Mouse (Mus musculus): ENCODE results near the gene Dnajc11. TPM values are rescaled to one million over a fixed set of nuclear protein-coding genes. Genes with fewer than 3 reads are reported as not detected.

Gene Dnajc11
- polyA plus RNA-seq, 1 experiment from 2014 or later, result 102 TPM

GRCm38 (mm10) chr4:151977748-151978147 is 44.3 kb downstream of the Dnajc11 start:
- H3K36me3 ChIP-seq, result peaks cover 98% of the 10 kb centered on the region
- peaks cover 7% of the 10 kb centered on the region; the same call in 1 of the 2 replicates for H3K9me3 ChIP-seq
- H3K27me3 ChIP-seq (ENCODE audit: insufficient read depth, poor library complexity, severe bottlenecking), result no peaks in the 10 kb centered on the region
- no peak overlapping the region for H3K4me3 ChIP-seq
- DNase-seq (ENCODE audit: low spot score), result peak; percentile 85
- peaks cover 7% of the 10 kb centered on the region for H3K4me1 ChIP-seq (replicated peaks)
- H3K27ac ChIP-seq, result no peak overlapping the region
- WGBS, result 53% methylated on average over 10 of the region's 10 CpGs

- 83% methylated on average over 8 of the region's 8 CpGs for WGBS
- DNase-seq (ENCODE audit: low spot score), result no peak
- Histone ChIP-seq H3K4me1 (replicated peaks) (peaks cover 27% of the 10 kb centered on the region), H3K9me3 (no peaks in the 10 kb centered on the region), H3K27ac (no peak overlapping the region), H3K27me3 (ENCODE audit: insufficient read depth, poor library complexity, severe bottlenecking) (no peaks in the 10 kb centered on the region), H3K4me3 (no peak overlapping the region), H3K36me3 (peaks cover 92% of the 10 kb centered on the region)
Measured at GRCm38 (mm10) chr4:151980699-151981098, 47.2 kb downstream of the Dnajc11 start.

GRCm38 (mm10) chr4:151981363-151981762 is 47.9 kb downstream of the Dnajc11 start:
- Histone ChIP-seq H3K36me3 (peaks cover 88% of the 10 kb centered on the region), H3K27me3 (ENCODE audit: insufficient read depth, poor library complexity, severe bottlenecking) (no peaks in the 10 kb centered on the region), H3K4me3 (0 out of 2 replicates have a peak overlapping the region, but pooled peaks have one; percentile 9), H3K9me3 (no peaks in the 10 kb centered on the region), H3K4me1 (replicated peaks) (peaks cover 34% of the 10 kb centered on the region), H3K27ac (no peak overlapping the region)
- WGBS, result 15% methylated on average over 5 of the region's 5 CpGs
- peak; percentile 79 for DNase-seq (ENCODE audit: low spot score)

GRCm38 (mm10) chr4:151983043-151983442 is 49.6 kb downstream of the Dnajc11 start:
- 58% methylated on average over 17 of the region's 17 CpGs for WGBS
- peaks cover 51% of the 10 kb centered on the region for H3K4me1 ChIP-seq (replicated peaks)
- no peaks in the 10 kb centered on the region for H3K27me3 ChIP-seq (ENCODE audit: insufficient read depth, poor library complexity, severe bottlenecking)
- no peak overlapping the region for H3K4me3 ChIP-seq
- H3K27ac ChIP-seq, result peak overlapping the region; percentile 50
- H3K36me3 ChIP-seq, result peaks cover 71% of the 10 kb centered on the region
- no peaks in the 10 kb centered on the region for H3K9me3 ChIP-seq
- no peak for DNase-seq (ENCODE audit: low spot score)

- peak overlapping the region; percentile 50; the same call in 1 of the 2 replicates for H3K27ac ChIP-seq
- DNase-seq (ENCODE audit: low spot score), result no peak
- 34% methylated on average over 8 of the region's 9 CpGs for WGBS
- peaks cover 67% of the 10 kb centered on the region for H3K36me3 ChIP-seq
- peaks cover 56% of the 10 kb centered on the region for H3K4me1 ChIP-seq (replicated peaks)
- no peaks in the 10 kb centered on the region for H3K27me3 ChIP-seq (ENCODE audit: insufficient read depth, poor library complexity, severe bottlenecking)
- H3K9me3 ChIP-seq, result no peaks in the 10 kb centered on the region
- no peak overlapping the region for H3K4me3 ChIP-seq
Measured at GRCm38 (mm10) chr4:151983560-151983959, 50.1 kb downstream of the Dnajc11 start.

GRCm38 (mm10) chr4:151985886-151986285 is 52.4 kb downstream of the Dnajc11 start:
- Histone ChIP-seq H3K4me3 (peak overlapping the region; percentile 18; the same call in 1 of the 2 replicates), H3K4me1 (replicated peaks) (peaks cover 67% of the 10 kb centered on the region), H3K9me3 (no peaks in the 10 kb centered on the region), H3K27me3 (ENCODE audit: insufficient read depth, poor library complexity, severe bottlenecking) (no peaks in the 10 kb centered on the region), H3K27ac (peak overlapping the region; percentile 45; the same call in 1 of the 2 replicates), H3K36me3 (peaks cover 58% of the 10 kb centered on the region)
- DNase-seq (ENCODE audit: low spot score), result no peak
- WGBS, result 41% methylated on average over 10 of the region's 10 CpGs

DNA sequence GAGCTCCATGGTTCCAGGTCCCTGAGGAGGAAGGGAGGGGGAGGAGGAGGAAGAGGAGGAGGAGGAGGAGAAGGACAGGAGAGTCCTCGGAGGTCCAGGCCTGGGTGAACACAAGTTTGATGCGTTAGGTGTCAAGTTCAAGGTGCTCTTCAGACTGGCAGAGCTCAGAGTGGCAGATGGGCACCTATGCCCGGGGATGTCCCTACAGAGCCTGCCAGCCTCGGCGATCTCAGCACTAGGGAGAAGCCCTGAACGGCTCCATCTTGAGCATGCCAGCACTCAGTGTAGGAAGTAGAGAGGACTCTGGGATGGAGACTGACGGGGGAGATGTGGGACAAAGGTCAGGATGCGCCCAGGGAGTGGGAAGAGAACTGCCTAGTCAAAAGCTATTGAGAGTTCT is 53.2 kb downstream of the Dnajc11 start:
- H3K36me3 ChIP-seq, result peaks cover 58% of the 10 kb centered on the region
- peaks cover 64% of the 10 kb centered on the region for H3K4me1 ChIP-seq (replicated peaks)

DNA sequence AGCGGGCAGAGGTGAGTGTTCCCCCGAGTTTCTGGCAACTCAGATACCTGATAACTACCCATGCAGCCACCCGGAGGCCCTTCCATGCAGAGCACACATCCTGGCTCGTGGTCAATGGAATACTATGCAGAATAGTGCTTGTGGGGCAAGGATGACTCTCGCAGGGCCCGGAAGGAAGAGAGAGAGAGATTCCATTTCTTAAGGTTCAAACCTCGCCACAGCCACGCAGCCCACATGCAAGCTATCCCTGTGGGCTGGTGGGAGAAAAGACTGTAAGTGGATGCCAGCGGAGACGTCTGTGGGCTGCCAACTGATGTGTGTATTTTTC is 54.5 kb downstream of the Dnajc11 start:
- 31% methylated on average over 10 of the region's 10 CpGs for WGBS
- Histone ChIP-seq H3K27me3 (ENCODE audit: insufficient read depth, poor library complexity, severe bottlenecking) (no peaks in the 10 kb centered on the region), H3K27ac (peak overlapping the region; percentile 96), H3K9me3 (no peaks in the 10 kb centered on the region), H3K36me3 (peaks cover 58% of the 10 kb centered on the region), H3K4me3 (peak overlapping the region; percentile 93), H3K4me1 (replicated peaks) (peaks cover 62% of the 10 kb centered on the region)
- DNase-seq (ENCODE audit: low spot score), result no peak

More for the DNA sequence above, 53.2 kb downstream of the Dnajc11 start:
- 65% methylated on average over 8 of the region's 8 CpGs for WGBS
- Histone ChIP-seq H3K27ac (no peak overlapping the region), H3K4me3 (no peak overlapping the region), H3K27me3 (ENCODE audit: insufficient read depth, poor library complexity, severe bottlenecking) (no peaks in the 10 kb centered on the region), H3K9me3 (no peaks in the 10 kb centered on the region)
- no peak for DNase-seq (ENCODE audit: low spot score)

- Histone ChIP-seq H3K27me3 (ENCODE audit: insufficient read depth, poor library complexity, severe bottlenecking) (no peaks in the 10 kb centered on the region), H3K27ac (peak within 1 kb of the TSS; percentile 96), H3K4me1 (replicated peaks) (peaks cover 62% of the 10 kb centered on the region), H3K36me3 (peaks cover 57% of the 10 kb centered on the region), H3K9me3 (no peaks in the 10 kb centered on the region), H3K4me3 (peak within 1 kb of the TSS; percentile 93)
- WGBS, result 1% methylated on average over 54 of the region's 54 CpGs
- peak; percentile 83 for DNase-seq (ENCODE audit: low spot score)
Measured at GRCm38 (mm10) chr4:151988342-151989109, 55.0 kb downstream of the Dnajc11 start, which contains the start of gene Thap3. Gene Thap3 (minus strand): TSS chr4:151988997.

DNA sequence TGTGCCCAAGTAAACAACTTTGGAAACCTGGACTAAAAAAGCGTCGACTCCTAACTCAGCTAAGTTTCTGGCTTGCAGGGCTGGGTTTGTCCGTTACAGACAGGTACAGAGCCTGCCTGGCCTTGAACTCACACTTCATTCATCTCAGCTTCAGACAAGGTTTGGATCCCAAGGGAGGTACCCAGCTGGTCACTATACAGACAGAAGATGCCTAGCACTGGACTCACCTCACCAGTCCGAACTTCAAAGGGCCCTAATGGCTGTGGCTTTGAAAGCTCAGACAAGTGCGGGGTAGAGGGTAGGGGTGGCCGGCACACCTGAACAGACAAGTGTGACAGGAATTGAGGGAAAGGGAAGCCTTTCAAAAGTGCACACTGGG is 55.6 kb downstream of the Dnajc11 start:
- H3K4me3 ChIP-seq, result peak overlapping the region; percentile 93
- DNase-seq (ENCODE audit: low spot score), result no peak
- H3K27me3 ChIP-seq (ENCODE audit: insufficient read depth, poor library complexity, severe bottlenecking), result no peaks in the 10 kb centered on the region
- H3K27ac ChIP-seq, result peak overlapping the region; percentile 96; the same call in 1 of the 2 replicates
- peaks cover 51% of the 10 kb centered on the region for H3K36me3 ChIP-seq
- 28% methylated on average over 6 of the region's 6 CpGs for whole genome bisulfite sequencing
- peaks cover 62% of the 10 kb centered on the region for H3K4me1 ChIP-seq (replicated peaks)
- H3K9me3 ChIP-seq, result no peaks in the 10 kb centered on the region

DNA sequence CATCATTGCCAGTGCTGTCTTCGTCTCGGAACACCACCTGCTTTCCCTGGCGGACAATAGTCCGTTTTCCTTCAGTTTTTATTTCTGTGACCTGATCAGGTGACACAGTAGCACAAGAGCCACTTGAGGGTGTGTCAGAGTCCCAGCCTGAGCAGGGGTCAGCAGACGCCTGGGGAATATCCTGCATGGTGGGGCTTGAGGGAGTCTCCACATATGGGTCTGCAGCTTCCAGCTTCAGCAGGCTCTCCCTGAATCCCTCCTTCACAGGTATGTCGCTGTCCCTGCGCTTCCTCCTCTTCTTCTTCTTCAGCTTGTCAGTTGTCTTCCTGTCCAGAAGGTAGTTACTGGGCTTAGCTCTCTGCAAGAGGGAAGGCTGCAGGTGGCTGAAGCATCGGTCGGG is 58.6 kb downstream of the Dnajc11 start:
- 94% methylated on average over 9 of the region's 9 CpGs for WGBS
- H3K27ac ChIP-seq, result no peak overlapping the region
- H3K36me3 ChIP-seq, result peaks cover 39% of the 10 kb centered on the region
- no peak overlapping the region for H3K4me3 ChIP-seq
- H3K9me3 ChIP-seq, result no peaks in the 10 kb centered on the region
- H3K27me3 ChIP-seq (ENCODE audit: insufficient read depth, poor library complexity, severe bottlenecking), result no peaks in the 10 kb centered on the region
- no peak for DNase-seq (ENCODE audit: low spot score)
- H3K4me1 ChIP-seq (replicated peaks), result peaks cover 56% of the 10 kb centered on the region

DNA sequence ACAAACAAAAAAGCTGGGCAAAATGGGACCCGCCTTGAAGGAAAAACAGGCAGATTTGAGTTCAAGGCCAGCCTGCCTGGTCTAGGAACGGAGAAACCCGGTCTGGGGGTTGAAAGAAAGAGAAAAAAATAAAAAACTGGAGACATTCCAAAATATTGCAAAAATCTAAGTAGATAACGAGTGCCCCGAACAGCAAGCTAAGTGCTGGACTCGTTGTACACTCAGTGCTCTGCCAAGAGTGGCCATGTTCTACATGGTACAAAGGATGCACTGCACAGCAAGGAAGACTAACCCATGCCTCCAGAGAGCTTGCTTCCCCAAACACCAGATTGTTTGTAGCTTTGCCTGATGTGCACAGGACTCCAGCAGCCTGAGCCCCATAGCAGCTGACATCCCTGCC is 59.5 kb downstream of the Dnajc11 start:
- WGBS, result 92% methylated on average over 6 of the region's 6 CpGs
- Histone ChIP-seq H3K9me3 (no peaks in the 10 kb centered on the region), H3K4me3 (no peak overlapping the region), H3K4me1 (replicated peaks) (peaks cover 54% of the 10 kb centered on the region), H3K27me3 (ENCODE audit: insufficient read depth, poor library complexity, severe bottlenecking) (0 out of 2 replicates have a peak, but pooled peaks cover 5% of the 10 kb centered on the region), H3K27ac (no peak overlapping the region), H3K36me3 (peaks cover 39% of the 10 kb centered on the region)
- DNase-seq (ENCODE audit: low spot score), result no peak
